Mouse (Mus musculus) midbrain, embryonic 12.5 days (tissue): ENCODE results near the gene Slc16a2. TPM values are rescaled to one million over a fixed set of nuclear protein-coding genes. Genes with fewer than 3 reads are reported as not detected.
A peak's percentile ranks its signal among the peaks of the same experiment; 100 is the strongest.

Experiments used
- ATAC-seq: fragments of 200-750 bp; cut with Nextera tagmentation; 2 replicates; pipeline ENCODE4 v1.8.0; 2017; ENCODE audit warnings: low read depth, moderate TSS enrichment, moderate library complexity; ENCODE audit not compliant: low FRiP score
- H3K27ac ChIP-seq: fragments of 300-500 bp; sonication (generic); replicated peaks from 2 replicates; pipeline ENCODE4 v1.5.1; 2016; ENCODE audit warnings: mild to moderate bottlenecking
- H3K27me3 ChIP-seq: fragments of 300-500 bp; sonication (generic); 2 replicates; pipeline ENCODE4 v1.6.1; 2016; ENCODE audit warnings: mild to moderate bottlenecking
- H3K36me3 ChIP-seq: fragments of 300-500 bp; sonication (generic); 2 replicates; pipeline ENCODE4 v1.6.1; 2016
- H3K4me1 ChIP-seq: fragments of 300-500 bp; sonication (generic); 2 replicates; pipeline ENCODE4 v1.6.1; 2016
- H3K4me2 ChIP-seq: fragments of 300-500 bp; sonication (generic); replicated peaks from 2 replicates; pipeline ENCODE4 v1.6.1; 2016; ENCODE audit warnings: mild to moderate bottlenecking, moderate library complexity
- H3K4me3 ChIP-seq: fragments of 300-500 bp; sonication (generic); 2 replicates; pipeline ENCODE4 v1.5.1; 2016; ENCODE audit warnings: mild to moderate bottlenecking
- H3K9ac ChIP-seq: fragments of 300-500 bp; sonication (generic); replicated peaks from 2 replicates; pipeline ENCODE4 v1.6.1; 2016; ENCODE audit warnings: mild to moderate bottlenecking, moderate library complexity
- H3K9me3 ChIP-seq: fragments of 300-500 bp; sonication (generic); 2 replicates; pipeline ENCODE4 v1.6.1; 2016; ENCODE audit warnings: mild to moderate bottlenecking
- WGBS: fragments of 180-500 bp; shearing (Covaris S2); methylation state at CpG from one replicate; pipeline ENCODE4 v1.1.7; 2016; 5-methylcytosine and 5-hydroxymethylcytosine counted together
- polyA plus RNA-seq: library from polyadenylated mRNA; unstranded; fragments of >200 nt; fragmentation: Nextera tagmentation; extraction: Ambion mirVana; gene quantifications from 2 replicates; pipeline ENCODE4 v1.2.1, GENCODE M21; 2016

Slc16a2 gene
- polyA plus RNA-seq, 1 experiment from 2014 or later = 12.6 TPM

GRCm38 (mm10) chrX:103732033-103732703 is 89.6 kb downstream of the Slc16a2 start:
- Histone ChIP-seq H3K27ac (no peak overlapping the region), H3K27me3 (peaks cover 72% of the 10 kb centered on the region), H3K4me3 (no peak overlapping the region), H3K9me3 (no peaks in the 10 kb centered on the region), H3K9ac (no peak overlapping the region), H3K36me3 (no peaks in the 10 kb centered on the region), H3K4me1 (no peaks in the 10 kb centered on the region), H3K4me2 (no peak overlapping the region)
- WGBS = 68% methylated on average over 4 of the region's 4 CpGs
- ATAC-seq = no peak

GRCm38 (mm10) chrX:103722437-103722836 is 99.3 kb downstream of the Slc16a2 start:
- no peaks in the 10 kb centered on the region for H3K4me1 ChIP-seq
- peaks cover 81% of the 10 kb centered on the region for H3K27me3 ChIP-seq
- no peaks in the 10 kb centered on the region for H3K36me3 ChIP-seq
- no peaks in the 10 kb centered on the region for H3K9me3 ChIP-seq
- H3K4me2 ChIP-seq = no peak overlapping the region
- no peak overlapping the region for H3K27ac ChIP-seq
- 81% methylated on average over 2 of the region's 2 CpGs for WGBS
- no peak for ATAC-seq
- no peak overlapping the region for H3K9ac ChIP-seq
- no peak overlapping the region for H3K4me3 ChIP-seq

- Histone ChIP-seq H3K27ac (no peak overlapping the region), H3K27me3 (peaks cover 74% of the 10 kb centered on the region), H3K36me3 (no peaks in the 10 kb centered on the region), H3K9me3 (no peaks in the 10 kb centered on the region), H3K4me2 (no peak overlapping the region), H3K4me1 (no peaks in the 10 kb centered on the region), H3K4me3 (no peak overlapping the region), H3K9ac (no peak overlapping the region)
- 49% methylated on average over 12 of the region's 12 CpGs for WGBS
- no peak for ATAC-seq
Observed at GRCm38 (mm10) chrX:103719618-103720185, 102.1 kb downstream of the Slc16a2 start.

GRCm38 (mm10) chrX:103712922-103713321 is 108.9 kb downstream of the Slc16a2 start:
- peaks cover 75% of the 10 kb centered on the region for H3K27me3 ChIP-seq
- WGBS = 59% methylated on average over 7 of the region's 7 CpGs
- H3K4me2 ChIP-seq = no peak overlapping the region
- no peaks in the 10 kb centered on the region for H3K4me1 ChIP-seq
- H3K36me3 ChIP-seq = no peaks in the 10 kb centered on the region
- H3K9me3 ChIP-seq = no peaks in the 10 kb centered on the region
- H3K27ac ChIP-seq = no peak overlapping the region
- no peak overlapping the region for H3K9ac ChIP-seq
- ATAC-seq = no peak
- H3K4me3 ChIP-seq = no peak overlapping the region

- no peaks in the 10 kb centered on the region for H3K9me3 ChIP-seq
- H3K4me3 ChIP-seq = no peak overlapping the region
- H3K27ac ChIP-seq = no peak overlapping the region
- H3K4me2 ChIP-seq = no peak overlapping the region
- H3K27me3 ChIP-seq = peaks cover 86% of the 10 kb centered on the region
- 57% methylated on average over 2 of the region's 2 CpGs for WGBS
- no peak overlapping the region for H3K9ac ChIP-seq
- no peaks in the 10 kb centered on the region for H3K4me1 ChIP-seq
- ATAC-seq = no peak
- H3K36me3 ChIP-seq = no peaks in the 10 kb centered on the region
Observed at GRCm38 (mm10) chrX:103709671-103710070, 112.1 kb downstream of the Slc16a2 start.

GRCm38 (mm10) chrX:103708592-103708991 is 113.2 kb downstream of the Slc16a2 start:
- H3K27me3 ChIP-seq = peaks cover 94% of the 10 kb centered on the region
- ATAC-seq = no peak

GRCm38 (mm10) chrX:103704611-103705010 is 117.2 kb downstream of the Slc16a2 start:
- H3K4me3 ChIP-seq = no peak overlapping the region
- H3K4me1 ChIP-seq = no peaks in the 10 kb centered on the region
- 95% methylated on average over 4 of the region's 4 CpGs for WGBS
- no peaks in the 10 kb centered on the region for H3K9me3 ChIP-seq
- no peaks in the 10 kb centered on the region for H3K36me3 ChIP-seq
- H3K4me2 ChIP-seq = no peak overlapping the region
- H3K27me3 ChIP-seq = peaks cover 96% of the 10 kb centered on the region
- ATAC-seq = no peak
- H3K27ac ChIP-seq = no peak overlapping the region
- H3K9ac ChIP-seq = no peak overlapping the region

More at GRCm38 (mm10) chrX:103708592-103708991, 113.2 kb downstream of the Slc16a2 start:
- H3K4me1 ChIP-seq = no peaks in the 10 kb centered on the region
- H3K9me3 ChIP-seq = no peaks in the 10 kb centered on the region
- 100% methylated on average over 1 of the region's 1 CpGs for WGBS
- H3K27ac ChIP-seq = no peak overlapping the region
- H3K4me2 ChIP-seq = no peak overlapping the region
- H3K4me3 ChIP-seq = no peak overlapping the region
- no peaks in the 10 kb centered on the region for H3K36me3 ChIP-seq
- no peak overlapping the region for H3K9ac ChIP-seq

GRCm38 (mm10) chrX:103704024-103704423 is 117.8 kb downstream of the Slc16a2 start:
- 51% methylated on average over 4 of the region's 4 CpGs for WGBS
- Histone ChIP-seq H3K9ac (no peak overlapping the region), H3K9me3 (no peaks in the 10 kb centered on the region), H3K4me3 (no peak overlapping the region), H3K4me1 (no peaks in the 10 kb centered on the region), H3K27me3 (peaks cover 96% of the 10 kb centered on the region), H3K36me3 (no peaks in the 10 kb centered on the region), H3K4me2 (no peak overlapping the region), H3K27ac (no peak overlapping the region)
- peak; percentile 78 for ATAC-seq

- Histone ChIP-seq H3K36me3 (no peaks in the 10 kb centered on the region), H3K9me3 (no peaks in the 10 kb centered on the region), H3K4me1 (0 out of 2 replicates have a peak, but pooled peaks cover 9% of the 10 kb centered on the region), H3K27me3 (peaks cover 97% of the 10 kb centered on the region), H3K27ac (no peak overlapping the region), H3K4me3 (no peak overlapping the region), H3K4me2 (no peak overlapping the region), H3K9ac (no peak overlapping the region)
- no peak for ATAC-seq
- 71% methylated on average over 2 of the region's 2 CpGs for WGBS
Observed at GRCm38 (mm10) chrX:103697796-103698195, 124.0 kb downstream of the Slc16a2 start.

- H3K4me1 ChIP-seq = 0 out of 2 replicates have a peak, but pooled peaks cover 9% of the 10 kb centered on the region
- H3K9ac ChIP-seq = no peak overlapping the region
- WGBS = 13% methylated on average over 9 of the region's 9 CpGs
- peak overlapping the region; percentile 76 for H3K27ac ChIP-seq
- peak overlapping the region; percentile 59 for H3K4me2 ChIP-seq
- ATAC-seq = peak; percentile 74
- H3K27me3 ChIP-seq = peaks cover 96% of the 10 kb centered on the region
- peak overlapping the region; percentile 40; the same call in 1 of the 2 replicates for H3K4me3 ChIP-seq
- H3K9me3 ChIP-seq = no peaks in the 10 kb centered on the region
- H3K36me3 ChIP-seq = no peaks in the 10 kb centered on the region
Observed at GRCm38 (mm10) chrX:103696081-103696519, 125.7 kb downstream of the Slc16a2 start.

GRCm38 (mm10) chrX:103695165-103695996 is 126.4 kb downstream of the Slc16a2 start:
- Histone ChIP-seq H3K27me3 (peaks cover 97% of the 10 kb centered on the region), H3K36me3 (no peaks in the 10 kb centered on the region), H3K27ac (peak overlapping the region; percentile 66), H3K4me1 (0 out of 2 replicates have a peak, but pooled peaks cover 9% of the 10 kb centered on the region), H3K4me2 (peak overlapping the region; percentile 59), H3K9me3 (no peaks in the 10 kb centered on the region), H3K4me3 (peak overlapping the region; percentile 40), H3K9ac (peak overlapping the region; percentile 24)
- peak; percentile 75 for ATAC-seq
- WGBS = 2% methylated on average over 39 of the region's 41 CpGs

GRCm38 (mm10) chrX:103694787-103695164 is 127.0 kb downstream of the Slc16a2 start:
- no peak; the same call in 1 of the 2 replicates for ATAC-seq
- Histone ChIP-seq H3K4me1 (0 out of 2 replicates have a peak, but pooled peaks cover 9% of the 10 kb centered on the region), H3K9me3 (no peaks in the 10 kb centered on the region), H3K4me2 (peak overlapping the region; percentile 59), H3K9ac (peak overlapping the region; percentile 24; the same call in 1 of the 2 replicates), H3K27ac (no peak overlapping the region; the same call in 1 of the 2 replicates), H3K27me3 (peaks cover 95% of the 10 kb centered on the region), H3K4me3 (peak overlapping the region; percentile 40), H3K36me3 (no peaks in the 10 kb centered on the region)
- 6% methylated on average over 17 of the region's 17 CpGs for WGBS
